Mouse (Mus musculus) midbrain, embryonic 12.5 days (tissue): ENCODE data around the gene Cnot10. TPM values are rescaled to one million over a fixed set of nuclear protein-coding genes. Genes with fewer than 3 reads are reported as not detected.

Source experiments
- ATAC-seq: fragments of 200-750 bp; cut with Nextera tagmentation; 2 replicates; pipeline ENCODE4 v1.8.0; 2017; ENCODE audit warnings: low read depth, moderate TSS enrichment, moderate library complexity; ENCODE audit not compliant: low FRiP score
- H3K27ac ChIP-seq: fragments of 300-500 bp; sonication (generic); replicated peaks from 2 replicates; pipeline ENCODE4 v1.5.1; 2016; ENCODE audit warnings: mild to moderate bottlenecking
- H3K27me3 ChIP-seq: fragments of 300-500 bp; sonication (generic); 2 replicates; pipeline ENCODE4 v1.6.1; 2016; ENCODE audit warnings: mild to moderate bottlenecking
- H3K36me3 ChIP-seq: fragments of 300-500 bp; sonication (generic); 2 replicates; pipeline ENCODE4 v1.6.1; 2016
- H3K4me1 ChIP-seq: fragments of 300-500 bp; sonication (generic); 2 replicates; pipeline ENCODE4 v1.6.1; 2016
- H3K4me2 ChIP-seq: fragments of 300-500 bp; sonication (generic); replicated peaks from 2 replicates; pipeline ENCODE4 v1.6.1; 2016; ENCODE audit warnings: mild to moderate bottlenecking, moderate library complexity
- H3K4me3 ChIP-seq: fragments of 300-500 bp; sonication (generic); 2 replicates; pipeline ENCODE4 v1.5.1; 2016; ENCODE audit warnings: mild to moderate bottlenecking
- H3K9ac ChIP-seq: fragments of 300-500 bp; sonication (generic); replicated peaks from 2 replicates; pipeline ENCODE4 v1.6.1; 2016; ENCODE audit warnings: mild to moderate bottlenecking, moderate library complexity
- H3K9me3 ChIP-seq: fragments of 300-500 bp; sonication (generic); 2 replicates; pipeline ENCODE4 v1.6.1; 2016; ENCODE audit warnings: mild to moderate bottlenecking
- WGBS: fragments of 180-500 bp; shearing (Covaris S2); methylation state at CpG from one replicate; pipeline ENCODE4 v1.1.7; 2016; 5-methylcytosine and 5-hydroxymethylcytosine counted together
- polyA plus RNA-seq: library from polyadenylated mRNA; unstranded; fragments of >200 nt; fragmentation: Nextera tagmentation; extraction: Ambion mirVana; gene quantifications from 2 replicates; pipeline ENCODE4 v1.2.1, GENCODE M21; 2016

Gene Cnot10
- polyA plus RNA-seq, 1 experiment from 2014 or later = 71.1 TPM

DNA sequence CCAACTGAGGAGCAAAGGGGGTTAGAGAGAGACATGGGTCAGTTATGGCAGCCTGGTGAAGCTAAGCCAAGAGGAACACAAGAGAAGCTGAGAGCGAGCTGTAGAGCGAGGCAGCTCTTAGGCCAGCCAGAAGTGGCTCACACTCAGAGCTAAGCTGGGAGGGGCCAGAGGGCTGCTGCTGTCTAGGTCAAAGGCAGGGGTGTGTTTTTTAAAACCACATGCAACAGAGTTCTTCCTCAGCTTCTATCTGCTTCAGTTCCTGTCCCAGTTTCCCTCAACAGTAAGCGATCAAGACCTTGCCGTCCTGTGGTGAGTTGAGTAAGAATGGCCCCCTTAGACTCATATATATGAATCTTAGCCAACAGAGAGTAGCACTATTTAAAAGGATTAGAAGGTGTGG lies 27.0 kb downstream of the Cnot10 start:
- peaks cover 75% of the 10 kb centered on the region for H3K36me3 ChIP-seq

GRCm38 (mm10) chr9:114612566-114612965 lies 27.4 kb downstream of the Cnot10 start:
- peaks cover 75% of the 10 kb centered on the region for H3K36me3 ChIP-seq
- H3K4me1 ChIP-seq = no peaks in the 10 kb centered on the region
- WGBS = 94% methylated on average over 4 of the region's 4 CpGs
- no peak for ATAC-seq
- no peak overlapping the region for H3K4me2 ChIP-seq
- no peak overlapping the region for H3K4me3 ChIP-seq
- no peak overlapping the region for H3K9ac ChIP-seq
- no peaks in the 10 kb centered on the region for H3K9me3 ChIP-seq
- H3K27ac ChIP-seq = no peak overlapping the region
- H3K27me3 ChIP-seq = no peaks in the 10 kb centered on the region

More for the DNA sequence above, 27.0 kb downstream of the Cnot10 start:
- Histone ChIP-seq H3K4me1 (no peaks in the 10 kb centered on the region), H3K9ac (no peak overlapping the region), H3K4me3 (no peak overlapping the region), H3K27me3 (no peaks in the 10 kb centered on the region), H3K9me3 (no peaks in the 10 kb centered on the region), H3K4me2 (no peak overlapping the region), H3K27ac (no peak overlapping the region)
- ATAC-seq = no peak
- WGBS = 94% methylated on average over 4 of the region's 4 CpGs

- H3K4me1 ChIP-seq = no peaks in the 10 kb centered on the region
Observed at GRCm38 (mm10) chr9:114610266-114610665, 29.7 kb downstream of the Cnot10 start.

DNA sequence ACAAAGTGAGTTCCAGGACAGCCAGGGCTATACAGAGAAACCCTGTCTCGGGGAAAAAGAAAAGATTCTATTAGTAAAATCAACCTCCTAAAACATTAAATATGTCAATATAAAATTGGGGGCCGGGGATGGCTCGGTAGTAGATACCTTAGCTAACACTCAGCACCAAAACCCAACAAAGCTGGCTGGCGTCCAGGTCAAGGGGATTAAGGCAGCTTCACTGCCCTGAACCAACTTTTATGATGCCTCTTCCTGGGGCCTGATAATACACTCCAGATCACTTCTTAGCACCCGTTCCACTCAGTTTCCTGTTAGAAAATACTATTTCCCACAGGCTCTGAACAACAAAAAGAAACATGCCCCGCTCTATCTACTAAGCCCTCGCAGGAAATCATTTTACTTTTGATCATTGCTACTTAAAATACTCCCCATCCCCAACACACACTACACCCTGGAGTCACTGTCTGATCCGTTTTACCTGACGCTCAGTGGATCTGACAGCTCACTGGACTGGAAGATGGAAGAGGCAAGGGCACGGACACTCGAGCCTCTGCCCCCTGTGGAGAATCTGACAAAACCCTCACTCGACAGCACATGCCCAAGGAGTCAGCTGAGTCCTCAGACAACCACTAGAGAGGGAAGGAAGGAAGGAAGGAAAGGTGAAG lies 36.0 kb downstream of the Cnot10 start:
- Histone ChIP-seq H3K9me3 (no peaks in the 10 kb centered on the region), H3K4me1 (no peaks in the 10 kb centered on the region), H3K4me3 (no peak overlapping the region), H3K36me3 (peaks cover 58% of the 10 kb centered on the region), H3K9ac (no peak overlapping the region), H3K27ac (no peak overlapping the region), H3K27me3 (no peaks in the 10 kb centered on the region), H3K4me2 (no peak overlapping the region)
- 61% methylated on average over 12 of the region's 12 CpGs for WGBS
- no peak for ATAC-seq

More at GRCm38 (mm10) chr9:114610266-114610665, 29.7 kb downstream of the Cnot10 start:
- no peaks in the 10 kb centered on the region for H3K27me3 ChIP-seq
- no peak overlapping the region for H3K27ac ChIP-seq
- no peak for ATAC-seq
- H3K36me3 ChIP-seq = peaks cover 75% of the 10 kb centered on the region
- H3K4me3 ChIP-seq = no peak overlapping the region
- H3K9ac ChIP-seq = no peak overlapping the region
- 100% methylated on average over 3 of the region's 3 CpGs for WGBS
- H3K4me2 ChIP-seq = no peak overlapping the region
- no peaks in the 10 kb centered on the region for H3K9me3 ChIP-seq

- no peaks in the 10 kb centered on the region for H3K9me3 ChIP-seq
- no peak overlapping the region for H3K27ac ChIP-seq
- H3K27me3 ChIP-seq = no peaks in the 10 kb centered on the region
- 69% methylated on average over 1 of the region's 1 CpGs for WGBS
- H3K4me2 ChIP-seq = no peak overlapping the region
- no peaks in the 10 kb centered on the region for H3K4me1 ChIP-seq
- no peak overlapping the region for H3K4me3 ChIP-seq
- H3K36me3 ChIP-seq = peaks cover 68% of the 10 kb centered on the region
- no peak for ATAC-seq
- no peak overlapping the region for H3K9ac ChIP-seq
Observed at GRCm38 (mm10) chr9:114601096-114601495, 38.9 kb downstream of the Cnot10 start.

DNA sequence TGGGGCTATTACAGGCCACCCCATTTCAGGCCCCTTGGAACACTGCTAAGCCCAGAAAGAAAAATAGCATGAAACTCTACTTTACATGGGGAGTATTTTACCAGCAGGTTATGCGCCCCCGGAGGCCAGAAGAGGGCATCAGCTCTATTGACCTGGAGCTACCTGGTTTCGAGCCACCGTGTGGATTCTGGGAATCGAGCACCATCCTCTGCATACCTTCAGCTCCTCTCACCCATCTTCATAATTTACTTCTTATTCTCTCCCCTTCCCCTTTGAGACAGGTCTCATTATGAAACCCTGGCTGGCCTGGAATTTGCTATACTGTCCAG lies 55.0 kb downstream of the Cnot10 start:
- H3K9ac ChIP-seq = no peak overlapping the region
- peaks cover 19% of the 10 kb centered on the region for H3K27me3 ChIP-seq
- peaks cover 12% of the 10 kb centered on the region for H3K4me1 ChIP-seq
- WGBS = 32% methylated on average over 5 of the region's 5 CpGs
- H3K4me3 ChIP-seq = no peak overlapping the region
- peaks cover 40% of the 10 kb centered on the region for H3K36me3 ChIP-seq
- H3K9me3 ChIP-seq = no peaks in the 10 kb centered on the region
- H3K4me2 ChIP-seq = peak overlapping the region; percentile 54; the same call in 1 of the 2 replicates
- no peak for ATAC-seq
- peak overlapping the region; percentile 73 for H3K27ac ChIP-seq

GRCm38 (mm10) chr9:114584183-114585016 lies 55.6 kb downstream of the Cnot10 start:
- Histone ChIP-seq H3K4me2 (peak overlapping the region; percentile 54), H3K9ac (no peak overlapping the region), H3K27me3 (peaks cover 19% of the 10 kb centered on the region), H3K9me3 (no peaks in the 10 kb centered on the region), H3K36me3 (peaks cover 34% of the 10 kb centered on the region), H3K4me1 (peaks cover 12% of the 10 kb centered on the region), H3K27ac (peak overlapping the region; percentile 73), H3K4me3 (peak overlapping the region; percentile 26)
- under 1% methylated on average over 31 of the region's 31 CpGs for WGBS
- peak; percentile 91 for ATAC-seq

GRCm38 (mm10) chr9:114583812-114584182 lies 56.2 kb downstream of the Cnot10 start:
- Histone ChIP-seq H3K9me3 (no peaks in the 10 kb centered on the region), H3K36me3 (peaks cover 28% of the 10 kb centered on the region), H3K27ac (peak overlapping the region; percentile 73), H3K27me3 (peaks cover 19% of the 10 kb centered on the region), H3K4me2 (peak overlapping the region; percentile 54), H3K9ac (no peak overlapping the region), H3K4me3 (peak overlapping the region; percentile 26), H3K4me1 (peaks cover 12% of the 10 kb centered on the region)
- 1% methylated on average over 23 of the region's 23 CpGs for WGBS
- peak; percentile 78 for ATAC-seq

GRCm38 (mm10) chr9:114578646-114579045 lies 61.3 kb downstream of the Cnot10 start:
- no peak for ATAC-seq
- Histone ChIP-seq H3K9me3 (no peaks in the 10 kb centered on the region), H3K27me3 (no peaks in the 10 kb centered on the region), H3K4me3 (no peak overlapping the region), H3K36me3 (no peaks in the 10 kb centered on the region), H3K4me1 (no peaks in the 10 kb centered on the region), H3K27ac (no peak overlapping the region), H3K9ac (no peak overlapping the region), H3K4me2 (no peak overlapping the region)
- 83% methylated on average over 11 of the region's 11 CpGs for WGBS

DNA sequence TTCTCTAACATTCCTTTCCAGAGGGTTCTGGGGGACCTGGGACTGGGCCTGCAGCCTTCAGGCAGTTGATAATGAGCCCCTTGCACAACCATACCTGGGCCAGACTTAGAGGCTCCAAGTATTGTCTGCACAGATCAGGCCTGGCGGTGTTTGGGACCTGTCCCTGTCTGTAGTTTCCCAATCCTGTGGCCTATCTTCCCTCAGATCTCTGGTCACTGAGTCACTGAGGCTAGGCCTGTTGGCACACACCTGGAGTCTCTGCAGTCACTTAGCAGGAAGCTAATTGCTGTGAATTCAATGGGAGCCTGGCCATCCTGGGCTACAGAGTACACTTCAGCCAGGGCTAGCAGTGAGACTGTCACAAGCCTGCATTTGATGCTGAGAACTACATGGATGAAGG lies 64.0 kb downstream of the Cnot10 start:
- Histone ChIP-seq H3K9ac (no peak overlapping the region), H3K36me3 (no peaks in the 10 kb centered on the region), H3K4me3 (no peak overlapping the region), H3K27ac (no peak overlapping the region), H3K4me1 (no peaks in the 10 kb centered on the region), H3K4me2 (no peak overlapping the region), H3K9me3 (no peaks in the 10 kb centered on the region), H3K27me3 (no peaks in the 10 kb centered on the region)
- WGBS = 82% methylated on average over 1 of the region's 1 CpGs
- ATAC-seq = no peak

- ATAC-seq = no peak
- Histone ChIP-seq H3K36me3 (no peaks in the 10 kb centered on the region), H3K4me3 (no peak overlapping the region), H3K4me2 (no peak overlapping the region), H3K27me3 (no peaks in the 10 kb centered on the region), H3K4me1 (no peaks in the 10 kb centered on the region), H3K9ac (no peak overlapping the region), H3K9me3 (no peaks in the 10 kb centered on the region), H3K27ac (no peak overlapping the region)
- WGBS = 74% methylated on average over 5 of the region's 5 CpGs
Observed at GRCm38 (mm10) chr9:114573528-114573927, 66.5 kb downstream of the Cnot10 start.

GRCm38 (mm10) chr9:114568682-114569474 lies 71.1 kb downstream of the Cnot10 start:
- 87% methylated on average over 5 of the region's 5 CpGs for WGBS

More at GRCm38 (mm10) chr9:114568682-114569474, 71.1 kb downstream of the Cnot10 start:
- Histone ChIP-seq H3K4me3 (no peak overlapping the region), H3K27me3 (0 out of 2 replicates have a peak, but pooled peaks cover 6% of the 10 kb centered on the region), H3K27ac (no peak overlapping the region), H3K4me1 (peaks cover 3% of the 10 kb centered on the region; the same call in 1 of the 2 replicates), H3K9me3 (no peaks in the 10 kb centered on the region), H3K9ac (no peak overlapping the region), H3K36me3 (no peaks in the 10 kb centered on the region), H3K4me2 (no peak overlapping the region)
- ATAC-seq = no peak
